Mouse (Mus musculus): ENCODE data around the gene Ism1.

DNA sequence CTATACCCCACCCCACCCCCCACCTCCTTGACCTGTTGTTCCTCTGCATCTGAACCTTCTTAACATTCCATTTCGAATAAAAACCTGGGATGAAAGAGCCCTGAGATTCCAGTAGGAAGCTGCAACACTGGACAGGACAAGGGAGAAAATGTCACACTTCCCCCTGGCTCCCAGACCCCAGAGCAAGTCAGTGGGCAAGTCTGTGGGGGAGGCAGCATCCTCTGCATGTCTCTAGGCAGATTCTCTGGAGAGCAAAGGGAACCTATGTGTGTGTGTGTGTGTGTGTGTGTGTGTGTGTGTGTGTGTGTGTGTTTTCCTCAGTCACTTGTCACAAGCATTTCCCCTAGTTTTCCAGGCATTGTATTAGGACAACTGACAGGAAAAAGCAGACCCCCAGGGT lies 98.7 kb downstream of the Ism1 start:
- no peak for TF ChIP-seq CTCF (IDR thresholded peaks at IDR 0.05; ENCODE audit: low read depth)
- no peak for TF ChIP-seq EP300 (IDR thresholded peaks at IDR 0.05; ENCODE audit: low read depth)
